Mouse (Mus musculus): ENCODE data around the gene Dcdc2c.

Gene Dcdc2c

GRCm38 (mm10) chr12:28458786-28459185, 93.4 kb downstream of the Dcdc2c start:
- no peak for DNase-seq (ENCODE audit: low read depth)

- DNase-seq (ENCODE audit: low read depth) = no peak
These were observed 115.7 kb downstream of the Dcdc2c start for GRCm38 (mm10) chr12:28436536-28436935.

GRCm38 (mm10) chr12:28432729-28433067, 119.5 kb downstream of the Dcdc2c start:
- no peak for DNase-seq (ENCODE audit: low read depth)

GRCm38 (mm10) chr12:28431832-28432728, 120.1 kb downstream of the Dcdc2c start:
- DNase-seq (ENCODE audit: low read depth) = peak; percentile 20

GRCm38 (mm10) chr12:28429856-28430255, 122.3 kb downstream of the Dcdc2c start:
- no peak for DNase-seq (ENCODE audit: low read depth)

- no peak for DNase-seq (ENCODE audit: low read depth)
These were observed 135.2 kb downstream of the Dcdc2c start for GRCm38 (mm10) chr12:28416957-28417356.

GRCm38 (mm10) chr12:28407656-28408405, 144.4 kb downstream of the Dcdc2c start:
- no peak for DNase-seq (ENCODE audit: low read depth)

GRCm38 (mm10) chr12:28402256-28402655, 149.9 kb downstream of the Dcdc2c start:
- no peak for DNase-seq (ENCODE audit: low read depth)

GRCm38 (mm10) chr12:28401372-28401771, 150.8 kb downstream of the Dcdc2c start:
- no peak for DNase-seq (ENCODE audit: low read depth)

- DNase-seq (ENCODE audit: low read depth) = no peak
These were observed 160.1 kb downstream of the Dcdc2c start for GRCm38 (mm10) chr12:28392129-28392528.
